Mouse (Mus musculus) ovary, postnatal 10 days (tissue): Measurements from ENCODE around the gene Olfr606.
"Not testable (repeated sequence)": the region's sequence is repeated elsewhere in the genome, so short reads cannot be mapped to it uniquely, and the experiment has no call there.

ENCODE experiments used
- DNase-seq: peaks from one replicate; pipeline ENCODE4 v3.0.0; 2022; ENCODE audit warnings: low spot score

Gene Olfr606

DNA sequence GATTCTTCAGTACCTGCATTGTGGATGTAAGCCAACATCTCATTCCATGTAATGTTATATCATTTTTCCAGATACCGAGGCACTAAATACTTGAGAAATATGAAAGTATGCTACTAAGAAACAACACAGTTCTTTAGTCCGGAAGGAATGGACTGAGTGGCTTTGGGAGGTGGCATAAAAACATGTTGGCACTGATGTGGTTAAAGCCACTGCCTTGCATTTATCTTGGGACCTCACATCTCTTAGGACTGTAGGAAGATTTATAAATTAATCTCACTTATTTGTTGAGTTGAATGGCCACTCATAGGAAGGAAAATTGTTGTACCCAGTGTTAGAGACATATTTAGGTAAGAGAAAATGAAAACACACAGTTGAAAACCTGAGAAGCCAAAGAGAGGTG, at the start of gene Olfr606:
TSS of gene Olfr606 (plus strand) at position 301 of the 400 bp plus-strand sequence.
- DNase-seq, result no peak

- not testable (repeated sequence) for DNase-seq
These were observed 42.3 kb upstream of the Olfr606 start for GRCm38 (mm10) chr7:103406521-103407055.

DNA sequence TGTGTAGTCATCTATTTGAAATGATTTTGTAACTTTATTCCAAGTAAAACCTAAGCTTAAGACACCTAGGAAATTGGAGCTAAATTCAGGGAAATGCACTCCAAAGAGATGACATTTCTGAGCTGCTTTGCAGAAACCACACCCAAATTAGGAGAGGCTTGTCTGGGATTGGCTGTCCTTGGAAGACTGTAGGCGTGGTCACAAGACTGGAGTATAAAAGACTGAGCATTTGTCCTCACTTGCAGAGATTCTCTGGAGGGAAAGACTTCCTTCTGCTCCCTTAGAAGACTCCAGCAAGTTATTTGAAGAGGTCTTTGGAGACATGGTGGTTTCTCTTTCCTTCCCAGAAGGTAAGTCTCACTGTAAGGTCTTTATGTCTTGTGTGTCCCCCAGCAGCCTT, 34.1 kb upstream of the Olfr606 start, which contains the start of gene Usp17lc:
TSS of gene Usp17lc (plus strand) at position 301 of the 400 bp plus-strand sequence.
- DNase-seq, result not testable (repeated sequence)

DNA sequence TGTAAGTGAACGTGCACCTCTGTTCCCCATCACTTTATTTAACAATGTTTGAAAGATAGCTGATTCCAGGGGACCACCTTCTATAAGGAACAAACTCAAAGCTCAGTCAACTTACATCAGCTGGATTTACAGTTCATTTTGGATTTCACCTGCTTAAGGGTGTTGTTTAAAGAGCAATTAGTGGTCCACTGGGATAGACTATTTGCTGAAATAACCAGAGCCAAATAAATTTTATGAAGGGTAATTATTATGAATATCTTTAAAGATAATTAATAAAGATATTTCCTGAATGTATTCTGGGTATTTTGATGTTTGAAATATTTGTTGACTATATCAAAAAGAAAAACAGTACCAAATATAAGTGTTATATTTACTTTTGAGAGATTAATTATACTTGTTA, 3.5 kb upstream of the Olfr606 start, which contains the start of gene Olfr605:
TSS of gene Olfr605 (minus strand) at position 101 of the 400 bp plus-strand sequence.
- DNase-seq, result no peak

DNA sequence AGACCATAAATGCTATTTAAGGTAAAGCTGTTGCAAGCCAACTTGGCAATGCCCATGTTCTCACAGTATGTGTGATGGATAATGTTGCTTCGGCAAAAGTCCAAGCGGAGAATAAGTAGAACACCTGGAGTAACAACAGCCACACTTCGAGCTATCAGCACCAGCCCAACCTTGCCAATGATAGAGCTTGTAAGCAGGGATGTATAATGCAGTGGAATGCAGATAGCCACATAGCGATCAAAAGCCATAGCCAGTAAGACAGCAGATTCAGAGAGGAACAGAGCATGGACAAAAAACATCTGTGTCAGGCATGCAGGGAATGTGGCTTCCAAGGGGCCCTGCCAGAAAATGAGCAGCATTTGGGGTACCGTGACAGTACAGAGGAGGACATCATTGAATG, 11.7 kb downstream of the Olfr606 start:
- no peak for DNase-seq

DNA sequence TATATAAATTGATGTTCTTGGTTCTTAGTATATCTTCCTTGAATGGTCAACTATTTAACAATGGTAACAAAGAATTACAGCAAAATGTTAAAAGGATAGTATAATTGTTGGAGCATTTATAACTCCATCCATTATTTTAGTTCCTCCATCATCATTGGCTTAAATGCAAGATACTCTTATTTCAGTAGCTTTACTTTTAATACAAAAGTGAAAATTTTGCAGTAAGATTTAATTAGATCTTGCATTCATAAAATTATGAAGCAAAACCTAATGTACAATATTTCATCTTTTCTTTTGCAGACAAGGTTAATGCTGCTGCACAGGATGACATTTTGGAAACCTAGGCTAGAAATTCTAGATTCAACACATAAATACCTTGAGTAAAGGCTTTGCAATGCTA, 20.7 kb downstream of the Olfr606 start, which contains the start of gene Olfr608:
TSS of gene Olfr608 (plus strand) at position 301 of the 400 bp plus-strand sequence.
- no peak for DNase-seq

DNA sequence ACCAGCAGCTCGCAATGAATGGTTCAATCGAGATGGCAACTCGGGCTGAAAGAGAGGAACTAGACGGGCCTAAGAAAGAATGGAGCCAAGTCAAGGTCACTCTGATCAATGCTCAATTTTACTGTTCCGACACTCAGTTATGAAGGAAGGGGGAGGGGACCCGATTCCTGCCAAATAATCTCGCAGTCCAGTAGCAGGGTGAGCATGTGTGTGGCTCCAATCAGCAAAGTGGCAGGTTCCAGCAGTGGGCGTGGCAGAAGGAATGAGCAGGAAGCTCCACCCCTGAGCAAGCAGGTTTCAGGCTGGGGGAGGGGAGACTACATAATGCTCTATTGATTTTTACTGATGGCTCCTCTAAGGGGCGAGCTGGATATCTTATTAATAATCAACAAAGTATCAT, 28.3 kb downstream of the Olfr606 start:
- DNase-seq, result not testable (repeated sequence)

GRCm38 (mm10) chr7:103497962-103498361, 49.1 kb downstream of the Olfr606 start, which contains the start of gene Olfr609:
Gene Olfr609, minus strand, starts transcription at chr7:103498062.
- DNase-seq, result no peak
